Mouse (Mus musculus): ENCODE measurements around the gene Ifitm10. TPM values are rescaled to one million over a fixed set of nuclear protein-coding genes. Genes with fewer than 3 reads are reported as not detected.

The Ifitm10 gene
- total RNA-seq, 2 experiments from 2014 or later, result 2.0 TPM

Other genes with a start within 250 kb of the Ifitm10 start
- not detected for gene Gm39115, start 237.7 kb downstream of the Ifitm10 start, total RNA-seq (2021)
- gene Gm45337, start 229.1 kb downstream of the Ifitm10 start, total RNA-seq (2021), result not detected
- not detected for gene Gm29735, start 216.6 kb downstream of the Ifitm10 start, total RNA-seq (2021)
- gene Gm4553, start 208.0 kb downstream of the Ifitm10 start, total RNA-seq (2021), result not detected
- gene Krtap5-2, start 197.7 kb downstream of the Ifitm10 start, total RNA-seq (2021), result not detected
- not detected for gene Gm10153, start 183.4 kb downstream of the Ifitm10 start, total RNA-seq (2021)
- not detected for gene Krtap5-3, start 172.4 kb downstream of the Ifitm10 start, total RNA-seq (2021)
- not detected for gene Gm7579, start 161.9 kb downstream of the Ifitm10 start, total RNA-seq (2021)
- gene Krtap5-5, start 143.8 kb downstream of the Ifitm10 start, total RNA-seq (2021), result not detected
- gene Gm40460, start 132.7 kb downstream of the Ifitm10 start, total RNA-seq (2021), result not detected
- not detected for gene Gm2431, start 115.4 kb downstream of the Ifitm10 start, total RNA-seq (2021)
- not detected for gene Gm4559, start 99.4 kb downstream of the Ifitm10 start, total RNA-seq (2021)
- gene Krtap5-1, start 76.6 kb downstream of the Ifitm10 start, total RNA-seq (2021), result not detected
- gene Krtap5-4, start 70.2 kb downstream of the Ifitm10 start, total RNA-seq (2021), result not detected
- 1 to 10 TPM in 1 of 2 experiments, under 1 TPM in 1; 0.43 to 1.7 TPM for gene Gm49369, start 8.9 kb upstream of the Ifitm10 start, total RNA-seq (2021)
- 100 to 1,000 TPM; 344 to 370 TPM for gene Ctsd, start 14.3 kb upstream of the Ifitm10 start, total RNA-seq (2021)
- gene Syt8, start 61.1 kb upstream of the Ifitm10 start, total RNA-seq (2021), result not detected
- 10 to 100 TPM in 1 of 2 experiments, 1 to 10 TPM in 1; 6.6 to 16.4 TPM for gene Tnni2, start 68.1 kb upstream of the Ifitm10 start, total RNA-seq (2021)
- gene Lsp1, start 87.1 kb upstream of the Ifitm10 start, total RNA-seq (2021), result 100 to 1,000 TPM in 1 of 2 experiments, 10 to 100 TPM in 1; 93.3 to 108 TPM
- gene Tnnt3, start 125.1 kb upstream of the Ifitm10 start, total RNA-seq (2021), result 10 to 100 TPM in 1 of 2 experiments, under 1 TPM in 1; 0.98 to 10.9 TPM
- 1 to 10 TPM; 3.7 to 6.4 TPM for gene Mrpl23, start 158.9 kb upstream of the Ifitm10 start, total RNA-seq (2021)